15 mouse cellular contexts compared by ENCODE assay signal in the genomic region with DNA sequence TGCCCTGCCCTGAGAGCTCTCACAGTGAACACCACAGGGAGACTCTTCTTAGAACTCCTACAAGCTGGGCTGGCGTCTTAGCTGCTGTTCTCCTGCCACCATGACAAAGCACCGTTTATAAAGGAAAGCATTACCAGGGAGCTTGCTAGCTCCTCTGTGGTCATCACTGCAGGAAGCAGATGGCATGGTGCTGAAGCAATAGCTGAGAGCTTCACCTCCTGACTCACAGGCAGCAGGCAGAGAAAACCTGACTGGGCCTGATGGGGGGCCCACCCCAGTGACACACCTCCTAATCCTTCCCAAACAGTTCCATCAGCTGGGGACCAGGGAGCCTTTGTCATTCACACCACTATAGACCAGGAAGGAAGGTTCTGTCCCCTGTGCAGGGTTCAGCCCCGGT. TPM values are rescaled to one million over a fixed set of nuclear protein-coding genes. Genes with fewer than 3 reads are reported as not detected.
A peak's percentile ranks its signal among the peaks of the same experiment; 100 is the strongest.
DNase-seq lines count a peak whose midpoint lies in the region; ATAC-seq and TF ChIP-seq lines count a peak whose summit lies in the region.
"Had no signal": no experiment of that assay in that cellular context is flagged by ENCODE, and none has a peak within 500 bp of the region (broad histone marks: within the 10 kb centered on the region; RNA-seq: fewer than 3 reads in every experiment).

No protein-coding gene starts in this region.

- H3K4me3 ChIP-seq in gastrocnemius, adult 2 months = no peak overlapping the region
- H3K4me3 ChIP-seq in liver, postnatal 0 days (ENCODE audit: low read depth, low read length) = no peak overlapping the region
- H3K4me3 ChIP-seq in embryonic facial prominence, embryonic 14.5 days (ENCODE audit: low read depth, low read length) = no peak overlapping the region
- no peak overlapping the region for H3K4me3 ChIP-seq in midbrain, postnatal 0 days (ENCODE audit: low read depth, low read length)
- H3K4me3 ChIP-seq: forebrain, embryonic 10.5 days; heart, embryonic 13.5 days; intestine, embryonic 15.5 days had no signal

- H3K9me3 ChIP-seq in liver, postnatal 0 days (ENCODE audit: low read length) = no peaks in the 10 kb centered on the region
- H3K9me3 ChIP-seq in embryonic facial prominence, embryonic 14.5 days (ENCODE audit: control insufficient read depth, low read length) = no peaks in the 10 kb centered on the region
- H3K9me3 ChIP-seq in midbrain, postnatal 0 days (ENCODE audit: low read length) = no peaks in the 10 kb centered on the region
- H3K9me3 ChIP-seq: forebrain, embryonic 10.5 days; heart, embryonic 13.5 days; intestine, embryonic 15.5 days had no signal

- H3K9ac ChIP-seq in liver, postnatal 0 days (replicated peaks) = no peak overlapping the region
- H3K9ac ChIP-seq in embryonic facial prominence, embryonic 14.5 days (ENCODE audit: low read depth, low read length) = no peak overlapping the region
- no peak overlapping the region for H3K9ac ChIP-seq in midbrain, postnatal 0 days (replicated peaks; ENCODE audit: low read length, poor library complexity, severe bottlenecking)
- H3K9ac ChIP-seq: heart, embryonic 13.5 days; intestine, embryonic 15.5 days had no signal

- no peaks in the 10 kb centered on the region for H3K27me3 ChIP-seq in liver, postnatal 0 days (ENCODE audit: insufficient read depth, low read length)
- no peaks in the 10 kb centered on the region for H3K27me3 ChIP-seq in embryonic facial prominence, embryonic 14.5 days (replicated peaks; ENCODE audit: control insufficient read depth, insufficient read depth, low read length)
- H3K27me3 ChIP-seq in midbrain, postnatal 0 days (ENCODE audit: insufficient read depth, low read length) = no peaks in the 10 kb centered on the region
- H3K27me3 ChIP-seq: heart, embryonic 13.5 days; intestine, embryonic 15.5 days had no signal

- peak; percentile 33; the same call in 1 of the 2 replicates for ATAC-seq in liver, postnatal 0 days
- ATAC-seq in embryonic facial prominence, embryonic 14.5 days (ENCODE audit: low read depth) = 0 out of 2 replicates have a peak, but pooled peaks have one; percentile 19
- ATAC-seq in midbrain, postnatal 0 days (ENCODE audit: low FRiP score) = peak; percentile 4; the same call in 1 of the 2 replicates
- ATAC-seq in erythroblast, adult 5-6 weeks (replicated peaks; ENCODE audit: low FRiP score, poor library complexity, severe bottlenecking) = no peak
- ATAC-seq: intestine, embryonic 15.5 days had no signal

- 60% methylated on average over 3 of the region's 3 CpGs for WGBS in liver, postnatal 0 days (ENCODE audit: insufficient replicate concordance)
- WGBS in embryonic facial prominence, embryonic 14.5 days = 49% methylated on average over 3 of the region's 3 CpGs
- WGBS in midbrain, postnatal 0 days = 41% methylated on average over 3 of the region's 3 CpGs

- 0 out of 2 replicates have a peak, but pooled peaks cover 3% of the 10 kb centered on the region for H3K4me1 ChIP-seq in liver, postnatal 0 days (ENCODE audit: insufficient read depth)
- no peaks in the 10 kb centered on the region for H3K4me1 ChIP-seq in embryonic facial prominence, embryonic 14.5 days (ENCODE audit: control insufficient read depth, insufficient read depth, low read length)
- peaks cover 12% of the 10 kb centered on the region; the same call in 1 of the 2 replicates for H3K4me1 ChIP-seq in midbrain, postnatal 0 days (ENCODE audit: insufficient read depth, low read length)

- no peak overlapping the region for H3K4me2 ChIP-seq in liver, postnatal 0 days (ENCODE audit: low read depth, low read length)
- no peak overlapping the region for H3K4me2 ChIP-seq in embryonic facial prominence, embryonic 14.5 days (ENCODE audit: low read depth, low read length)
- no peak overlapping the region for H3K4me2 ChIP-seq in midbrain, postnatal 0 days (ENCODE audit: low read depth, low read length, poor library complexity, severe bottlenecking)
- H3K4me2 ChIP-seq: heart, embryonic 13.5 days; intestine, embryonic 15.5 days had no signal

- peak overlapping the region; percentile 66 for H3K27ac ChIP-seq in gastrocnemius, adult 2 months
- no peak overlapping the region for H3K27ac ChIP-seq in liver, postnatal 0 days (ENCODE audit: low read depth)
- H3K27ac ChIP-seq in embryonic facial prominence, embryonic 14.5 days (replicated peaks; ENCODE audit: low read depth, low read length) = no peak overlapping the region
- no peak overlapping the region for H3K27ac ChIP-seq in midbrain, postnatal 0 days (ENCODE audit: low read depth, low read length)
- H3K27ac ChIP-seq: forebrain, embryonic 10.5 days; heart, embryonic 13.5 days; intestine, embryonic 15.5 days had no signal

- no peak for TF ChIP-seq CTCF in gastrocnemius, adult 2 months (IDR thresholded peaks at IDR 0.05)
- TF ChIP-seq CTCF in liver, postnatal 0 days (IDR thresholded peaks at IDR 0.05; ENCODE audit: low read depth) = no peak
- TF ChIP-seq CTCF in midbrain, postnatal 0 days (IDR thresholded peaks at IDR 0.05) = no peak

- DNase-seq in gastrocnemius, adult 2 months = no peak
- DNase-seq in gastrocnemius, adult 8-10 months (ENCODE audit: low spot score in 2 of 2) = no peak
- no peak for DNase-seq in liver, postnatal 0 days
- DNase-seq in liver = no peak
- DNase-seq in embryonic facial prominence, embryonic 14.5 days (ENCODE audit: low spot score) = no peak
- no peak for DNase-seq in midbrain, postnatal 0 days (ENCODE audit: low spot score)
- no peak for DNase-seq in gastrocnemius, postnatal 10 days
- DNase-seq: B cell, adult 2 months; cerebellum, adult 11-12 months; right cerebral cortex, postnatal 25 days; thymus, postnatal 4 days had no signal

- no peak for TF ChIP-seq EP300 in liver, postnatal 0 days (IDR thresholded peaks at IDR 0.05; ENCODE audit: low read depth)

- intact Hi-C loops in gastrocnemius, adult 2 months (cut with DNase I) = no loop called here

- no peaks in the 10 kb centered on the region for H3K36me3 ChIP-seq in liver, postnatal 0 days (replicated peaks; ENCODE audit: insufficient read depth, low read length)
- no peaks in the 10 kb centered on the region for H3K36me3 ChIP-seq in embryonic facial prominence, embryonic 14.5 days (ENCODE audit: control insufficient read depth, insufficient read depth, low read length)
- 0 out of 2 replicates have a peak, but pooled peaks cover 3% of the 10 kb centered on the region for H3K36me3 ChIP-seq in midbrain, postnatal 0 days (ENCODE audit: insufficient read depth, low read length)
- H3K36me3 ChIP-seq: heart, embryonic 13.5 days; intestine, embryonic 15.5 days had no signal

RNA-seq across cellular contexts. Expression of a gene that starts 7.6 kb away (rescaled TPM):
- 10 to 100 TPM; 21.2 to 31.0 TPM for total RNA-seq in gastrocnemius, adult 2 months (2021)
- total RNA-seq in gastrocnemius, adult 8-10 months (2022) = 10 to 100 TPM; 26.9 to 36.7 (median 27.8) TPM
- 4.0 and 5.7 TPM in 2 replicates for polyA plus RNA-seq in liver, postnatal 0 days (2015; fragmentation: Nextera tagmentation; extraction: Ambion mirVana)
- 48.3 and 53.9 TPM in 2 replicates for polyA plus RNA-seq in embryonic facial prominence, embryonic 14.5 days (2014; fragmentation: Nextera tagmentation; extraction: Ambion mirVana)
- total RNA-seq in midbrain, postnatal 0 days (2014; rRNA removed) = 136 and 143 TPM in 2 replicates
- polyA plus RNA-seq in midbrain, postnatal 0 days (2015; fragmentation: Nextera tagmentation; extraction: Ambion mirVana) = 154 and 157 TPM in 2 replicates
- total RNA-seq in erythroblast, adult 5-6 weeks (2015; ENCODE audit: low replicate concordance) = 0.42 and 0.77 TPM in 2 replicates
- 0.42 and 1.3 TPM in 2 replicates for total RNA-seq in erythroblast, adult 5-6 weeks (2017; ENCODE audit: low replicate concordance)
- 10 to 100 TPM; 28.9 to 40.4 TPM for total RNA-seq in gastrocnemius, postnatal 10 days (2021)

Comparison
In these comparisons a context has a peak if more than half of its experiments do, and no peak if none do; other contexts are left out.
1. RNA of a gene that starts 7.6 kb away (total RNA-seq): 136 to 143 TPM in midbrain, postnatal 0 days, 28.9 to 40.4 TPM in gastrocnemius, postnatal 10 days, 21.2 to 31.0 TPM in gastrocnemius, adult 2 months and 26.9 to 36.7 TPM in gastrocnemius, adult 8-10 months; 0.42 to 1.3 TPM in erythroblast, adult 5-6 weeks; every median in the first group is over 4 times any median in the second.